Mouse (Mus musculus) kidney, postnatal 10 days (tissue): ENCODE measurements around the gene Zc2hc1b.
A peak's percentile ranks its signal among the peaks of the same experiment; 100 is the strongest.

Experiments
- DNase-seq: peaks from one replicate; pipeline ENCODE4 v3.0.0; 2021; ENCODE audit warnings: mixed read lengths

Zc2hc1b gene

GRCm38 (mm10) chr10:13171461-13171860 is 6.4 kb downstream of the Zc2hc1b start:
- no peak for DNase-seq

DNA sequence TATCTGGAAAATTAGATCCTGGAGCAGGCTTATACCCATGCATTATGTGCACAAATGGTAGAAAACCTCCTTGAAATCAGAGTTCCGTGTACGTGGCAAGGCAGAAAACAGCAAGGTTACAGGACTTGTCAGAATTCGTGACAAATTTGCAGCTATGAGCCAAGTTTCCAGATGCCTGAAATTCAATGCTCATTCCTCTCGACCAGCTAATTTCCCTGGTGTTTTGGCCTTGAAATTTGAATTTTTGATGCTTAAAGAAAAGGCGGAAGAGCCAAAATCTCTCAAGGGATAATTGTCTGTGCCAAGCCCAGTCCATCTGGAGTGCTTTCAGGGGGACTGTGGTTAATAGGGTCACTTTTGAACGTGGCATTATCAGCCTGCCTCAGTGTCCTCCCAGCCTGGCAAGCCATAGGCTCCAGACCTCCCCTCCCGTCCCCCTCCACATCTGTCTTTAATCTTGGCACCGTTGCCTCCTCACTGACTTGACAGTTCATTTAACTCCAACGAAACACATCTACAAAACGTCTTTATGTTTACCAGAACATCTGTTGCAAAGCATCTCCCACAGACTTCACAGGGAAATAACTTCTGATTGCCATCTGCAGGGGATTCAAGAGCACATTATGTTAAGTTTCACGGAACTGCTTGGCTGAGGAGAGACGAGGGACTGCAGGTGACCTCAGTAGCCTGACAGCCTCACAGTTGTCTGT is 6.9 kb downstream of the Zc2hc1b start:
- DNase-seq: no peak

DNA sequence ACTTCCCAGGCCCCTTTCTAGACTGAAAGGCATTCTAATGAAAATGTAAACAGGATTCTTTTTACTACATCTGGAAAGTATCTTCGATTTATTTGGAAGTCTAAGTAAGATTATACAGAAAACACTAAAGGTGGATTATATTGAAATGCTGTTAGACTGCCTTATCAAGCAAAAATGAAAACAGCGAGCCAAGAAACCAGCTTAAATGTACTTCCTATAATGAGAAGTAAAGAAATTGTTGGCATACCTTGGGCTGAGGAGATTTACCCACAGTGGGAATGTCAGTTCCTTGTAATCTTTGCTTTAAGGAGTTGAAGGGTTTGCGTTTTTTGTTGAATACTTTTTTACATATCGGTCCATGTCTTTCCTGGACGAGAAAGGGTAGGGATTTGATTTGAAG is 9.4 kb downstream of the Zc2hc1b start:
- DNase-seq: no peak

- no peak for DNase-seq
Measured at GRCm38 (mm10) chr10:13162031-13162430, 15.8 kb downstream of the Zc2hc1b start.

- DNase-seq: no peak
Measured at GRCm38 (mm10) chr10:13160913-13161312, 16.9 kb downstream of the Zc2hc1b start.

DNA sequence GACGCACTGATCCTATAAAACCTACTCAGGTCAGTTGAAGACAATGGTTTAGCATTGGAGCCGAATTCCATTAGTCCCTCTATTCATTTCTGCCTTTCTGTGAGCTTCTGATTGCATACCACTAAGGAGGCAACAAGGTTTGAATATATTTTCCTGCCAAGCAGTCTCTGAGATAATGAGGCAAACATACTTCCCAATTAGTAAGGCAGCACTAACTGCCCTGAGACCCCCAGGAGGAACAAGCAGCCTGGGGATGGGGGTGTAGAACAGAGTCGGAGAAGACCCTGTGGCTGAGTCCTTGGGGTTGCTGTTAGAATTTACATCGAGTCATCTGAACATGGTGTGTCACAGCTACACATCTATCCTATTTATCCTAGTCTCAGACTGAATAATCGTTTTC is 22.4 kb downstream of the Zc2hc1b start:
- no peak for DNase-seq

DNA sequence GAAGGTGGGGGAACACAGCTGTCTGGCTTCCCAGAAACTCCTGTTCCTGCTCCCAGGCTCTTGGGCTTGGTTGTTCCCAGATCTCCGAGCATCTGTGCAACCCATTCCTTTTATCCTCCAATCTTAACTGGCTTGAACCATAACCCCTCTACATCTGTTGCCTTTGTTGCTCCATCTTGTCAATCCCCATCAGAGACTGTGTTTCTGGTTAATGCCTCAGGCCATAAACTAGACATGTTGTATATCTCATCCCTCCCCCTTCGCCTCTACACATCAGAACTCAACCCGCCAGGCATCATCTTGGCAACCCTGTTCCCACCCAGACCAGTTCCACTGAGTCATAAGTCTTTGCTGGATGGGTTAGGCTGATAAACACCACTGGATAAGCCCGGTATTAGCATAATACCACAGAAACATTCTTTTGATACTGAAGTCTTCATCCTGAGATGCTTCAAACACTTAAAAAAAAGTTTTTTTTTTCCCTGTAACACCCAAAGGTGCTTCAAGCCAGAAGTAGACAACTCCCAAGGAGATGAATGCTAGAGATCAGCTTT is 24.9 kb downstream of the Zc2hc1b start:
- DNase-seq: no peak

- DNase-seq: peak; percentile 39
Measured at GRCm38 (mm10) chr10:13151353-13151752, 26.5 kb downstream of the Zc2hc1b start.

DNA sequence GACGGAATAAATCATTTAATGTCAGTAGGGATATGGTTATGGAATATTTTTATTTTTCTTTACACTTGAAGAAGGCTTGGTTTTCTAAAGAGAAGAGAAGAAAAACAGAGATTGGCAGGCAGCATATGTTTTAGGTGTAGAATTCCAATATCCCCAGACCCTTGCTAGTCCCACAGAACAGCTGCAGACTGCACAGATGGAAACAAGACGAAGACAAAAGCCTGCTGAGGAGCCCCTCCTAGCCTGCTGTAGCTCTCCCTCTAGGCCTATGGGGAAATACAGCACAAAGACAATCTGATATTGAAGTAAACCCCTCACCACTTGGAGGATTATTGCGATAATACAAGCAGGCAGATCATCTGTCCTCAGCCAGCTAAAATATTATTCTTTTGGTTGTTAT is 27.4 kb downstream of the Zc2hc1b start:
- DNase-seq: no peak

GRCm38 (mm10) chr10:13140434-13140833 is 37.4 kb downstream of the Zc2hc1b start:
- DNase-seq: no peak

DNA sequence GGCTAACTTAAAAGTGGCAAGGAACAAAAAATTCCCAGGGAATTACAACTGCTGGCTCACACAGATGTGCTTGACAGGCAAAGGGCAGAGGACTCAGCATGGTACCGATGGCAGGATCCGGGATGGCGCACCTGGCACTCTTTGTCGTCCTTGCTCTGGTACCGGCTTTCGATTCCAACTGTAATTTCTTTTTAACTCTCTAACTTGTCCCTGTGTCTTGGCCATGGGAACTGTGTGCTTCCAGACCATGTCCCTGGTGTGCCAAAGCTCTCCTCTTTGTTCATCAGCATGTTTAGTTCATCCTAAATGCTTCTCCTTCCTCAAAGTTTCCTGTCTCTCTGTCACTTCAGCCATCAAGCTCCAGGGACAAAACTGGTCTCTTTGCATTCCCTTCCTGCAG is 39.9 kb downstream of the Zc2hc1b start:
- DNase-seq: no peak

GRCm38 (mm10) chr10:13135751-13136150 is 42.1 kb downstream of the Zc2hc1b start:
- DNase-seq: no peak

DNA sequence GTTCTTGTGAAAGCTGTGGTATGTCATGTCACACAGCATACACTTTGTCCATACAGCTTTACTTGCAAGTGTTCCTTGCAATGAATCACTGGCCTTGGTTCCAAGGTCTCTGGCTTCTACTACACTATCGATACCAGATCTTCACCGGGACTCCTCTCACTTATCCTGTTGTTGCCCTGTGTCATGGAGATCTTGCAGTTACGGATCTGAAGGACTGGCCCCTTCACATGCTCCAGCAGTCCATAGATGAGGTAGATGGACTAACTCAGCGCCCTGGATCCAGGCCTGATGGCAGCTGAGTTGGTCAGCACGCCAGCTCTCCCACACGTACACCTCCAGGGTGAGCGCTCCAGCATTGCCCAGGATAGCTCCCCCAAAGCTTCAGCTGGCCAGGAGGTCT is 42.5 kb downstream of the Zc2hc1b start:
- DNase-seq: no peak

DNA sequence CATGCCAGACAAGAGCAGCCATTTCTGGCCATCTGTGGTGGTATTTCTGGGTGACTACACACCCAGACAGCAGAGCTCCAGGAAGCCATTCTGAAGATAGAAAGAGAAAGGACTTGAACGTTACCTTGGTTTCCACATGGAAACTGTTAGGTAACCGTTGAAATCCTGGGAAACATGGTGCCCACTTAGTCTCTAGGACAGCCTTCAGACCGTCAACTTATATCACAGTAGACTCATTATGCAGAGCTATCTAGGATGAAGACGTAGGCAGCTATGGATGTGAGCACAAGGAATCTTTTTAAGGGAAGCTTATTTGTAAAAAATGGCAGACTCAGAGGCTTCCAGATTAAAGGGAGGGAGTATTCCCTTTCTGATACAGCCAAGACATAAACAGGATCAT is 44.0 kb downstream of the Zc2hc1b start:
- no peak for DNase-seq

GRCm38 (mm10) chr10:13127946-13128345 is 49.9 kb downstream of the Zc2hc1b start:
- no peak for DNase-seq

DNA sequence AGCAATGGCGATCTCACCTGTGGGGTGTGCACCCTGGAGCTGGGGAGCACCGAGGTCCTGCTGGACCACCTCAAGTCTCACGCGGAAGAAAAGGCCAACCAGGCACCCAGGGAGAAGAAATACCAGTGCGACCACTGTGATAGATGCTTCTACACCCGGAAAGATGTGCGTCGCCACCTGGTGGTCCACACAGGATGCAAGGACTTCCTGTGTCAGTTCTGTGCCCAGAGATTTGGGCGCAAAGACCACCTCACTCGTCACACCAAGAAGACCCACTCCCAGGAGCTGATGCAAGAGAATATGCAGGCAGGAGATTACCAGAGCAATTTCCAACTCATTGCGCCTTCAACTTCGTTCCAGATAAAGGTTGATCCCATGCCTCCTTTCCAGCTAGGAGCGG is 50.5 kb downstream of the Zc2hc1b start:
- DNase-seq: peak; percentile 56

DNA sequence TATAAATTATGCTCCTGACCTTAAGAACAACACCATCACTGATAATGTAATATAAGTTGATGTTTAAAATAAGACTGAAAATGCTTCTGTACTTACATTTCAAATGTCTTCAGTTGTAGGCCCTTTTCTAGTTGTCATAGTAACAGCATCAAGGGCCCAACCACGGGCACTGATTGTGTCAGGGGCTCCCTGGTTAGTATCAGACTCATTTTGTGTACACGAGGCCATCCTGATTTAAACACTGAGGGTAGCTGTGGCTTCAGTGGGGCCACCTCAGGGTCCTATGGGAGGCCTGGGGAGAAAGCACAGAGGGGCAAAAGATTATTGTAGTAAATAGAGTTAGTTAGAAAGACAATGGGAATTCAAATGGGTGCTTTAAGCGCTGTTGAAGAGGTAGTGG is 52.0 kb downstream of the Zc2hc1b start:
- no peak for DNase-seq

DNA sequence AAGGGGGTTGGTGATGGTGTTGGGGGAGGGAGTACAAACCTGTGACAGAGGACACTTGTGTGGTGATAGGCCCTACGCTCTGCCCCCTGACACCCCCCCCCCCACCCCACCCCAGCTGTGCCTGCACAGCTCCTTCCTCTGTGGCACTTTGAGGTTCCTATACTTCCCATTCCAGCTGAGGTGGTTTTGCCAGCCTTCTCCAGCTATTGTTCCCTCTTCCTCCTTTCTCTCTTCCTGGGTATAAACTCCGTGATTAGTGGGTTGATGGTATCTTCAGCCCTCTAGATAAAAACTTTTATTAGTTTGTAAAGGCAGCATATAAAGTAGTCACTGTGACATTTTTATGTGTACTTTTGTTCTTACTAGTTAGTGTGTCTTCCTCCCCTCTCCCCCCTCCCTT is 58.5 kb downstream of the Zc2hc1b start:
- DNase-seq: no peak

- no peak for DNase-seq
Measured at GRCm38 (mm10) chr10:13118770-13119102, 59.1 kb downstream of the Zc2hc1b start.

DNA sequence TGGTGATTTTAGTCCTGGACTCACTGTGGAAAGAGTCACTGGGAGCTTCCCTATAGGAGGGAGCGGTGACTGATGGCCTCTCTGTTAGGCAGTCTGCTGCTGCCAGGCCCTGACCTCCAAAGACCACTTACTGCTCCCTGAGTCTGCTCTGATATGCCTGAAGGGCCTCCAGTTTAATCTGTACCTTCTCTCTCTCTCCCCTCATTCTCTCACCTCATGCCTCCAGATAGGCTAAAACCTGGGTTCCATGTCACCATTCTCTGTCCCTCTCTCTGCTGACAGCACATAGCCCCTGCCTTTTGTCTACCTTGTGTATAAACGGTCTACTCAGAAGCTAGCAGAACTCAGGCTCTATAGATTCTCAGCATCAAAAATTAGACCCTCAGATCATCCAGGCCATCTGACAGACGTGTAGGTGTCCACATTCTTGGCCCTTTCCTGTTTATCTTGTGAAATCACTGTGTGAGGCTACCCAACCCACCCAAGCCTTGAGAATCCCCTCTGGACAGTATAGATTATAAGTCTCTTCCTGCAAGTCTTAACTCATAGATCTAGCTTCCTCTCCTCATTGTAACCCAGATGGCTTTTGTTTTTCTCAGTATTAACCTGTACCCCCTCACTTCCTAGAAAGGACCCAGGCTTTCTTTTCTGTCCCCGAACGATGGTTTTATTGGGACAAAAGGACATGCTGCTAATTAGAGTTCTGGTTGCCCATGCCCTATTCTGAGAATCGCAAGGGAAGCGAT is 59.6 kb downstream of the Zc2hc1b start:
- DNase-seq: no peak

GRCm38 (mm10) chr10:13116706-13117665 is 60.8 kb downstream of the Zc2hc1b start:
- no peak for DNase-seq

GRCm38 (mm10) chr10:13115030-13115429 is 62.8 kb downstream of the Zc2hc1b start:
- no peak for DNase-seq

- no peak for DNase-seq
Measured at GRCm38 (mm10) chr10:13113641-13114040, 64.2 kb downstream of the Zc2hc1b start.
